Mouse (Mus musculus): ENCODE results near the gene Ccdc90b.

Gene Ccdc90b

DNA sequence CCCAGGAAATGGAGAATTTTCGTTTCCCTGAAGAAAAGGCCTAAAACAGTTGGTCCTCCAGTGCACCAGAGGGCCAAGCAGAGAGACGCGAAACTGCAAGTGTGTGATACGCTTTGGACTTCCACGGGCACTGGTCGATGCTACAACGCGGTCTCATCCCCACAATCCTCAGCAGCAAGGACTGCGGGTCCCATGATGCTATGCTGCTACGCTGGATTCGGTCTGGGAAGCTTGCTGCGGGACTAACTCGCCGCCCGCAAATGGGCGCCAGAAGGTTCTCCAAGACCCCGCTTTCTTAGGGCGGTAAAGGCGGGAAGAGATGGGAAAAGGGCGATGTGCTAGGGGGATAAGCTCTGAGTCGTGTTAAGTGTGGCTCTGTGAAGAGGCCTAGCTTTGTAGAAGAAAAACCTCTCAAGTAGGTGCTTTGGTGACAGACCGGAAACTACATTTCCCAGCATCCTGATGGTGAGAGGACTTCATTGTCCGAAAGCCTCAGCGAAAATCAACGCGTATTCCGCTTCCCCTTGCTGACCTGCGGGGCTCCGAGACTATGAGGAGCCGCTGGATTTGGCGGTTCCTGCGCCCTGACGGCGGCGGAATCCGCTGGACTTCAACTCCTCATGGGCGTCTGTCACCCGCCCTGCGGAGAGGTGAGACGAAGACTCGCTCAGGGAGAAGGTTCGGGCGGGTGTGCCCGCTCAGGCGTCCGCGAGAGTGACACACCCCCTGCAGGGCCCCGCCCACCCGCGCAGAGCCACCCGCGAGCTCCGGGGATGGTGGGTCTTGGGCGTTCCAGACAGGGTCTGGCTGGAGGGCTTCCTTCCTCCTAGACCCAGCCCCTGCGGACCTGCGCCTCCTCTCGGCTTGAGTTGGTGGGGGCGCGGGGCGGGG is at the start of gene Ccdc90b:
Gene Ccdc90b, plus strand, starts transcription at position 164 of the 891 bp plus-strand sequence.
- peak; percentile 77 for DNase-seq (ENCODE audit: low spot score in 2 of 2)

DNA sequence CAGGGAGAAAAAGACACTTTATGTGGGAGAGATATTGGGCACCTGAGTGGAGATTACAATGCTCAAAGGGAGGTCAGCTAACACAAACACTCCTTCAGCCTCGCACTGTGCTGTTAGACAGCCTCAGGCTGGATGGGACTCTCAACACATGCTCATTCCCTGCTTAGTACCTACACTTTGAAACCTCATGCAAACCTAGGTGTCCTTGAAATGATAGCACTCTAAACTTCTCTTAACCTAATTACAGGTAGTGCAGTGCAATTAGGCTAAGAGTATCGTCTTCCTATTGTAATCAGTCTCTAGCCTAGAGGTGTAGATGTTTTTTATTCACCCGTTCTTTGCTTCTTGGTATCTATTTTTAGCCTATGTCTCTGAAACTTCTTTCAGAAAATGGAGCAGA is 40.6 kb upstream of the Ccdc90b start:
- no peak for DNase-seq (ENCODE audit: low spot score in 2 of 2)

DNA sequence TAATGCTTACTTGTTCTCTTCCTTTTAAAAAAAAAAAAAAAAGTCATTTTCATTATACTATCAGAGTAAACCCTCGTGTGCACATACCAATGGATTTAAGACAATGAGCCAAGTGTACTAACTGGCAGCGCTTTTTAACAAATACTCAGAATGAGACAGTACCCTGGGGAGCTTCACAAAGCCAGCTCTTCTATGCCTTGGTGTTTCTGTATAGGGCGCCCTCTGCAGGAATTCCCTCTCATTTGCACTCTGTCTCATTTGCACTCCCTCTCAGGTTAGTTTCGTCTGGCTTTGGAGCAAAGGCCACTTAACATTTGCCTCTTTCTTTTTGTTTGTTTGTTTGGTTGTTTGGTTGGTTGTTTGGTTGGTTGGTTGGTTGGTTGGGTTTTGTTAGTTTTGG is 40.1 kb upstream of the Ccdc90b start:
- peak in 1 of 2 experiments; percentile 26 for DNase-seq (ENCODE audit: low spot score in 2 of 2)

DNA sequence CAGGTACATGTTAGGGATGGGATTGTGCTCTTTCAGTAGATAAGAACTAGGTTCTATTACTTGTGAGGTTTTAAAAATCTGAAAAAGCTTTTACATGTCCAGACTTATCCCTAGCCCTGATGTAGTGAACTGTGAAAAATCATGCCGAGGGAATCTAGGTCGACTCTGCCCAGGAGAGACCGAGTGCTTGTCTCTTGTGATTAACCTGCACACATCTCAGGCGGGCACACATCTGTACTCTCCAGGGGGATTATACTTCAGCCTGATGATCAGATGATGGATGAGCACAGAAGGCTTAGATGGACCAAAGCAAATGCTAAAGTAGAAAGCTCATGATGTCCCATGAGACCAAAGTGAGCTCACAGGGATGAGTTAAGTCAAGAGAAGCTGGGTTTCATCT is 31.7 kb upstream of the Ccdc90b start:
- DNase-seq (ENCODE audit: low spot score in 2 of 2), result no peak

DNA sequence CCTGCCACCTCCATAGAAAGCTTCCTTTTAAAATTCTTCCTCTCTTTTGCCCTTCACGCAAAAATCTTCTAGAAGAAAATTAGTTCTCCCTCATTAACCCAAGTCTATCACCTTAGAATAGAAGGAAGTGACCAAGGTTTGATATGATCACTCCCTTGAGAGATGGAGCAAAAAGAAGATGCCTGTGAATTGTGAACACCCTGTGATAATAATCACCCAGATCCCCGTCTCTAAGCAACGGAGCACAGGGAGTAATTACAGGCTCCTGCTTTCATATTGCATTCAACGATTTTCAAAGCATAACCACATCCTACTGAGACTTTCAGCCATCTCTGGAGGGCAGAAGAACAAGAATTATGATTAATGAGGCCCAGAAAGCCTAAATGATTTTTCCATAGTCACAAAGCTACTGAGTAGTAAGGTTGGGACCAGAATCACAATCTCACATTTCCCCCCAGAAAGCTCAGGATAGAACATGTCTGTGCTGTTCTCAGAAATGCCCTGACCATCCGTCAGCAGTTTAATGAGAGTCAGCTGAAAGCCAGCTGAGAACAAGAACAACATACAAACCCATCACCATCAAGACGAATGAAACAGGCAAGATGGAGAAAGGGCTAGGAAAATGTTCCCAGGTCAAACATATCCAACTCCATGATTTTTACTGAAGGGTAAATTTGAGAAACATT is 28.5 kb upstream of the Ccdc90b start:
- no peak for DNase-seq (ENCODE audit: low spot score in 2 of 2)

DNA sequence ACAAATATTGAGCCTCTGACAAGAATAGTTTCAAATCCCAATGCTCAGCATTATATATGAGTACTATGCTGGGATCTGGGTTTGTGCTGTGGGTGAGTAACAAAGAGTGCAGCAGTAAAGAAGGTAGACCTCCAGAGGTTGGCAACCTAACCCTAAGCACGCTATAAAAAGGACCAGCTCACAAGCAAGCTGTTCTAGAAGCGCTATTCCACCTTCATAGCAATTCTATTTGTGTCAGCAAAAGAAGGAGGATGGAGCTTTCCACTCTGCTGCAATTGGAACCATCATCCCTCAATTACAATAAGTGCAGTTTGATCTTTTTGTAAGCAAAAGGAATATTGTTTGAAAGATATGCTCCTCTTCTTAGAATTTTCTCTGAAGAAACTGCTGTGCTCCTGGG is 14.2 kb upstream of the Ccdc90b start:
- no peak for DNase-seq (ENCODE audit: low spot score in 2 of 2)

DNA sequence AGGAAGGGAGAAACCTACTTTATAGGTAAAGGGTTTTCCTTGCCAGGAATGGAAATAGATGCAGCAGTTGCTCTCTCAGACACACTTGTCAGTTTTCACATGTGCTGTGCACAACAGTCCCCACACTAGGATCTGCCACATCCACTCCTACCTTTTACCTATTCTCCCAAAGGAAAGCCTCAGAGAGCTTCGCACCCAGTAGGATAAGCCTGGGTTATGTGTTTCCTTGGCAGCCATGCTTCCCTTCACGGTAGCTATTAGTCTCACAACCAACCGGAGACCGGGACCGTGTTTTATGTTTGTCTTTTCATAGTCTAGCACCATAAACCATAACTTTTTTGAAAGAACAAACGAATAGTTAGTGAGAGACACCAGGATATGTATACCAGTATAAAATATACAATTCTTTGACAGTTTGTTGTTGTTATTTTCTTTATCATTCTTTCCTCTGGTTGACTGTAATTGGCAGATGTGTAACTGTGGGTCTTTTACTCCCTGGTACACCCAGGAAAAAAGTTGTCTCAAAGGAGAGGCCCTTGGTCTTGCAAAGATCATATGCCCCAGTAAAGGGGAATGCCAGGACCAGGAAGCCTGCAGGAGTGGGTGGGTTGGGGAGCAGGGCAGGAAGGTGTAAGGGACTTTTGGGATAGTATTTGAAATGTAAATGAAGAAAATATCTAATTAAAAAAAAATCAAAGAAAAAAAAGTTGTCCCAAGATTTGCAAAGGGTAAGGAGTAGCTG is 10.5 kb upstream of the Ccdc90b start:
- DNase-seq (ENCODE audit: low spot score in 2 of 2), result no peak

DNA sequence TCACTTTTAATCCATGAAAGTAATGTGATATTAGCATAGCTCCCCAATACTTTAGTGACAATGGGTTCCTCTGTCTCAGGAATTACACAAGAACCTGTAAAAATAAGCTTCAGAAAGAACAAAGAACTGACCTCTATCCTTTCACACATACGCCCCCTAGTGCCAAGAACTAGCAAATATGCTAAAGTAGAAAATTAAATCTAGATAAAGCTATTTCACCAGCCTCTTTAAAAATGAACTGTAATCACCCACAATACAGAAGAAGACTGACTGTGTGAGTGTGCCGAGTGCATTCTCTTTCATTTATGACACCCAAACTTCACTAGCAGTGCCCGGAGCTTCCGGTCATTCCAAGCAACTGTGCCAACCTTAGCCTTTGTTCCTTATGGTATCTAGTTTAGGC is 10.0 kb upstream of the Ccdc90b start:
- DNase-seq (ENCODE audit: low spot score in 2 of 2), result peak in 1 of 2 experiments; percentile 25

DNA sequence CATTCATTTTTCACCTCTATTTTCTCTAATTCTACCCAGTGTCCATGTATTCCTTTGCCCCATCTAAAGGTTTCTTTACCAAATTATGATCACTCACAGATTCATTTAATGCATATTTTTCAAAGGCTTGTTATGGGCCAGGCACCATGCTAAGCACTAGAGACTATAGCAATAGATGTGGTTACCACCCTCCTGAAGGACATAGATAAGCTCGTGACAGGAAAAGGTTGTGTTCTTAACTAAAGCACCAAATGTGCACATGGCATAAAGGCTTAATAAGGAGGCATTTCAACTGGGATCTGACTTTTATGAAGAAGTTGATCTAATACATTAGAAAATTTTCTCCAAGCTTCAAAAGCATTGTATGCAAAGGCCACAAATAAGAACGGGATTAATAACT is 2.2 kb upstream of the Ccdc90b start:
- DNase-seq (ENCODE audit: low spot score in 2 of 2), result no peak

DNA sequence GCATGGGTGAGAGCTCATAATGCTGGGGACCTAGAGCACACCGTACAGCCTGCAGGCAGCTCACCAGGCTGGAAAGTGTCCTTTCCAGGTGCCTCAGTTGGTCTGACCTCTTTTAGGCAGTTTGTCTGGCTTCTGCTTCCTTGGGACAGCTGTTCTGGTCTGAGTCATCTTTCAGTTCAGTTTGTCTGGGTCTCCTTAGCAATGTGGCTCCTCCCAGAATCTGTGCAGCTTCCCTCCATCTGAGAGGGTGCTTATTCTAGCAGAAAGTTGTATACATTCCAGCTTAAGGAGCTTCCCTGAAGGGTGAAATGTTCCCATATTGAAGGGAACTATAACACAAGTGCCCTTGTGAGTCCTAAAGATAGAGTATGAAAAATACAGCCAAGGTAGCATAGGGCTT is 5.8 kb downstream of the Ccdc90b start:
- no peak for DNase-seq (ENCODE audit: low spot score in 2 of 2)

DNA sequence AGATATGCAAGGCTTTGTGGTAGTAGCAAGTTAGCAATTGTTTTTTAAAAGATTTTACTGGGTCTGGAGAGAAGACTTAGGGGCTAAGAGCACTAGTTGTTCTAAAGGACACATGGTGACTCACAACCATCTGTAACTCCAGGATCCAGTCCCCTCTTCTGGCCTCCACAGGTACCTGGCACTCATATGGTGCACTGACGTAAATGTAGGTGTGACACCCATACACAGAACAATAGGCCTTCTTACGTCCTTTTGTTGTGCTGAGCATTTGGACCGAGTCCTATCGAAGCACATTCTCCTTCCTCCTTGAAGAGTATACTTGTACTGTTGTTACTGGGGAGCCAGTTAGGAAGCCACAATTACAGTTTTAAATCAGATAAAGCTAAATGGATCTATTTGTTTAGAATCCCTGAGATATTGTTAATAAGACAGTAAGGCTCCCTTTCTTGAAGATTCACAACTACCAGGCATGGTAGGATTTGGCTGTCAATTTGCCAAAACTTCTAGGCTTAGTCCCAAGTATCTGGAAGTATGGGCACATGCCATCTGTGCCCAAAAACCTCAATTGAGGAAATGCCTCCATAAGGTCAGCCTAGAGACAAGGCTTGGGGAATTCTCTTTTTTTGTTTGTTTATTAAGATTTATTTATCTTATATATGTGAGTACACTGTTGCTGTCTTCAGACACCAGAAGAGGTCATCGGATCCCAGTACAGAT is 19.7 kb downstream of the Ccdc90b start:
- DNase-seq (ENCODE audit: low spot score in 2 of 2), result no peak

DNA sequence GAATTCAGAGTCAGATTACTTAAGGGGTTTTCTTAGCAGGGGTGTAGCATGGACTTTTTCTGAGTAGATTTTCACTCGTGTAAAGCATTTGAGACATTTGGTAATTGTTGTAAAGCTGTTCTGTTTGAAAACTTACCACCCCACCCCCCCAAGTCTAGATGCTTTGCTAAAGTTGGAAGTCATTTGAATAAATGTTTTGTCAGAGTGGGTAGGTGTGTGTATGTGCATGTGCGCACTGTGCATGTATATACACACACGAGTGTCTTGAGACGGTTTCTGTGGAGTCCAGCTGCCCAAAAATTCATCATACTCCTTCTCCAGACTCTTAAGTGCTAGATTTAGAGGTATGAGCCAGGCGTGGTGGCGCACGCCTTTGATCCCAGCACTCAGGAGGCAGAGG is 22.6 kb downstream of the Ccdc90b start:
- no peak for DNase-seq (ENCODE audit: low spot score in 2 of 2)

DNA sequence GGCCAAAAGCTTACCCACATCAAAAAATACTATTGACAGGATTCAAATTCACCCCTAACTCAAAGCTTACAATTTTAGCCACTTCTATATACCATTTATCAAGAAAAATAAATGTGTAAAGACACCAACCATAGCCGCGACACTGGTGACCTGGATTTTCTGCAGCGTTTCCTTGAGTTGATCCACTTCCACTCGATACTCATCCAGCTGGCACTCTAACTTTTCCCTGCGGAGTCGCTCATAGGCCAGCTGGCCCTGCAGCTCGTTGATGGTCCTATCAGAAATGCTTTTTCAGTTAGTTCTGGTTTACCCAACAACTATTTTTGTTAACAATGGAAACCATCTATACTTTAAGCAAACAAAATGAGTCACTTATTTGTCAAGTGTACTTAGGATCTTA is 29.0 kb downstream of the Ccdc90b start:
- DNase-seq (ENCODE audit: low spot score in 2 of 2), result no peak

DNA sequence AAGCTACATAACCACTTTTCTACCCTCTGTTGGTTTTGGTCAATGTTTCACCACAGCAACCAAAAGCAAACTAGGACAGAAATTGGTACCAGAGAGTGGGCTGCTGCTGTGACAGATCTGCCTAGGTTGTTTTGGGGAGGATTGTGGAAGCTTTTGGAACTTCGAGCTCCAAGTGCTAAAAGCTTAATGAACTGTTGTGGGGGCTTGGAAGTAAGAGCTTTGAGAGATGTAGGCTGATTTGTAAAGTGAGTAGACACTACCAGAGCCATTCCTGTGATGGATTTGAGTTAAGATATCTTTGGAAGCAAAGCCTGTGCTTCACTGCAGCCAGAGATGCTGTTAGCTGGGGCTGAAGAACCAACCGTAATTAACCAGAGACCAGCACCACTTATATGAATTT is 29.9 kb downstream of the Ccdc90b start:
- DNase-seq (ENCODE audit: low spot score in 2 of 2), result no peak

DNA sequence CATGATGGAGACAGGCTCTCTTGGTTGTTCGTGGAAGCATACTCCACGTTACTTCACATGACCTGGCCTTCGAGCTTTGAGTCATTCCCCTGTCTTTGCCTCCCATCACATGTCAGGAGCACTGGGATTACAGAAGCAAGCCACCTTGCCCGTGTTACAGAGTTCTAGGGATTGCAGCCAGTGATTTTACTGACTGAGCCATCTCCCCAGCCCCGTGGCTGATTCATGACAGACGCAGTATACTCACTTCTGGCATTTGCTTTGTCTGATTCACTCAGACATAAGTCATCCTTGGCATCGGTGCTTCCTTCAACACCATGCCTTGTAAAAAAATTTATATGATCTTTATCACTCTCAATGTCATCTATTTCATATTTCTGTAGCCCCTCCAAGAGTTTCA is 44.0 kb downstream of the Ccdc90b start:
- DNase-seq (ENCODE audit: low spot score in 2 of 2), result no peak

DNA sequence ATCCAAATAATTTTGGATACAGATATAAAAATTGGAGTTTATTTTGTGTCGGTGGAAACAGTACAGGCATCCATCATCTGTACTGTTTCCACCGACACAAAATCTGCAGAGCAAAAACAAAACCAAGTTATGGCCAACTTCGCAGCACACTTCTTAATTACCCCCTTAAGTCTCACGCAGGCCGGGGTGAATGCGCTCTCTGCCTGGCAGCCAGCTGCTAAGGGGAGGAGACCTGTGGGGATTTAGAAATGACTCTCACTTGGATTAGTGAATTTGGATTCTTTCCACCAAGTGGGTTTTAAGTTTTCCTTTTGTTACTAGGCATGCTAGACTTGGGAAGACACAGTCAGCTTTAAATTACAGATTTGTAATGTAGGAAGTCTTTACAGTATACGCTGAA is 49.9 kb downstream of the Ccdc90b start:
- DNase-seq (ENCODE audit: low spot score in 2 of 2), result no peak

DNA sequence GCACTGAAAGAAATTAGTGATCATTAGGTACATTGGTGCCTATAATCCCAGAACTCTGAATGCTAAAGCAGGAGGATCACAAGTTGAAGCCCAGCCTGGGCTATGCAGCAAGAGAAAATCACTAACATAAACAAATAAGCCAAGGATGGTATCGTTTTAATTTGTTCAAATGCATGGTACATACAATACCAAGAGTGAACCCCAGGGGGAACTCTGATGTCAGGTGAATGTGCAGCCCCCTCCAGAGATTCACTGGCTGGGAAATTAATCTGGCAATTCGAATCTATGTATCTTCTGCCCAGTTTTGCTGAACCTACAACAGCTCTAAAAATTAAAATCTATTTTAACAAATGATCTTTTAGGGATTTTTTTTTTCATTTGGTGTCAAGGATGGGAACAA is 63.5 kb downstream of the Ccdc90b start:
- no peak for DNase-seq (ENCODE audit: low spot score in 2 of 2)

DNA sequence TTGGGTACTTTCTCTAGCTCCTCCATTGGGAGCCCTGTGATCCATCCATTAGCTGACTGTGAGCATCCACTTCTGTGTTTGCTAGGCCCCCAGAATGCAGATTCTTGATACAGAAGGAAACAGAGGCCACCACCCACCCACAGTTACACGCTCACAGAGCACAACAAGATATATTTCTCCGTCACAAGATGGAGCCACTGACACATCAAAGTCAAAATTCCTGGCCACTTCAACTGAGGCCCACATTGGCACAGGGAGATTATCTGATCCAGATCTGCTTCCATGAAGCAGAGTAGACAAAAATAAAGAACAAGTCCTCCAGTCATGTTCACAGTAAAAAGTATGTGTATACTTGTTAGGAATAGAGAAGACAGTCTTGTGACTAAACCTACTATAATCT is 69.2 kb downstream of the Ccdc90b start:
- DNase-seq (ENCODE audit: low spot score in 2 of 2), result no peak
